Mouse (Mus musculus): ENCODE results near the gene Zbtb45. TPM values are rescaled to one million over a fixed set of nuclear protein-coding genes. Genes with fewer than 3 reads are reported as not detected.

The Zbtb45 gene
- polyA plus RNA-seq, 1 experiment from 2014 or later = 38.3 TPM

DNA sequence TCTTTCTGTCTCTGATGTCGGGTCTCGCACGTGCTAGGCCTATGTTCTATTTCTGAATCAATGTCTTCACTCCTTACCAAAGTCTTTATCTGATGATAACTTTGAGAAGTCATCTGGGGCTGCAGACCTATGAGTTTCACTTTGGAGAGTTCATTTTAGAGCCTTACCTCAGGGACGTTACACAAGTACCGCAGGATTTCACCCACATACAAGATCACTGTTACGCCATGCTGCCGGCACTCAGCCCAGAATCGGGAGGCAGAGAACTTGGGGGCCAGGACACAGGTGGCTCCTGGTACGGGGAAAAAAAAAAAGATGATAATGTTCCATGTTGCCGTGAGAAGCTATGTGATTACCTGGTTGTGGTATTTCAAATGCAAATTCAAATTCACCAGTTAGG lies 16.7 kb downstream of the Zbtb45 start:
- ATAC-seq = no peak
- 93% methylated on average over 10 of the region's 10 CpGs for WGBS

DNA sequence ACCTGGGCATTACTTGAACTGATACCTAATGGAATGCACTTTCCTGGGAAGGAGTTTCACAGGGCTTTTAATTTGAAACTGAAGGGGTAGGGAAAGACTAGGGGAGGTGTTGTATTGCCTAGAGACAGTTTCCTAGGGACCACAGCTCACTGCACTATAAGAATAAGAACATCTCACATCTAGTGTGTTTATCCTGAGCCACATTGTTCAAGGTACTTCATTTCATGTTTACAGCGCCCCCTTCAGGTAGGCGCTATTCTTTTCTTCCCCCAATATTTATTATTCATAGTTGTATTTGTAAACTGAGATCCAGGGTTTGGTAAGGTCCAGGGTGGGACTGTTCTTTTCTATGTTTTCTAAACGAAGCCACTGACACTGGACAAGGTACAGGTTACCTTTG lies 17.6 kb downstream of the Zbtb45 start:
- Histone ChIP-seq H3K36me3 (ENCODE audit: control insufficient read depth, insufficient read depth, low read length) (no peaks in the 10 kb centered on the region), H3K4me2 (ENCODE audit: low read length) (no peak overlapping the region), H3K27me3 (replicated peaks; ENCODE audit: control insufficient read depth, insufficient read depth, low read length) (no peaks in the 10 kb centered on the region), H3K4me1 (ENCODE audit: control insufficient read depth, insufficient read depth, low read depth, low read length) (no peaks in the 10 kb centered on the region), H3K4me3 (ENCODE audit: low read length) (no peak overlapping the region), H3K27ac (ENCODE audit: low read depth, low read length) (no peak overlapping the region), H3K9me3 (ENCODE audit: control insufficient read depth, low read length) (no peaks in the 10 kb centered on the region), H3K9ac (ENCODE audit: low read depth, low read length) (no peak overlapping the region)
- 3% methylated on average over 3 of the region's 3 CpGs for WGBS
- ATAC-seq = no peak

More for the DNA sequence above, 16.7 kb downstream of the Zbtb45 start:
- Histone ChIP-seq H3K4me3 (ENCODE audit: low read length) (no peak overlapping the region), H3K4me1 (ENCODE audit: control insufficient read depth, insufficient read depth, low read depth, low read length) (no peaks in the 10 kb centered on the region), H3K36me3 (ENCODE audit: control insufficient read depth, insufficient read depth, low read length) (no peaks in the 10 kb centered on the region), H3K9me3 (ENCODE audit: control insufficient read depth, low read length) (no peaks in the 10 kb centered on the region), H3K9ac (ENCODE audit: low read depth, low read length) (no peak overlapping the region), H3K4me2 (ENCODE audit: low read length) (no peak overlapping the region), H3K27me3 (replicated peaks; ENCODE audit: control insufficient read depth, insufficient read depth, low read length) (no peaks in the 10 kb centered on the region), H3K27ac (ENCODE audit: low read depth, low read length) (no peak overlapping the region)

DNA sequence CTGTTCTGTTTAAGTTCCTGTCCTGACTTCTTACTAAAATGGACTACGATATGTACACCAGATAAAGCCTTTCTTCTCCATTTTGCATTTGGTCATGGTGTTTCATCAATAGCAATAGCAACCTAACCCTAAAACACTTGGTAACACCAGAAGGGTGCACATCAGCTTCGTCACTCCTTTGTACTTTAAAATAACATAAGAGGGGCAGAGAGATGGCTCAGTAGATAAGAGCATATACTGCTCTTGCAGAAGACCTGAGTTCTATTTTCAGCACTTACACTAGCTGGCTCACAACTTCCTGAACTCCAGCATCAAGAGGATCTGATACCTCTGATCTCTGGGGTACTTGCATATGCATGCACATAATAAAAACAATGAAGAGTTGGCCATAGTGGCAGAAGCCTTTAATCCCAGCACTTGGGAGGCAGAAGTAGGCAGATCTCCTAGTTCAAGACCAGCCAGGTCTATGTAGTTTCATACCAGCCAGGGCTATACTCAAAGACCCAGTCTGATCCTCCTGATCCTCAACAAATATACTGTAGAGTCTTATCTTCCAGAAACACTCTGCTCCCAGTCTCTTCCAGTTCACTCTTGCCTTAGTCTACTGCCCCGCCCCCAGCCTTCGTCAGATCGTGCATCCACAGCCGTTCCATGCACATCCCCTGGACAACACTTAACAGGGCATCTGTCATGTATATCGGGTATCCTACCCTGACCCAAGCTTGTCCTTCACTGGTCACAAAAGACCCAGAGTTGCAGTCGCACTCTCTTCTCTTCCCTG lies 22.2 kb downstream of the Zbtb45 start:
- no peak for ATAC-seq
- 86% methylated on average over 8 of the region's 8 CpGs for WGBS
- H3K4me2 ChIP-seq (ENCODE audit: low read length) = no peak overlapping the region
- H3K9ac ChIP-seq (ENCODE audit: low read depth, low read length) = no peak overlapping the region
- no peaks in the 10 kb centered on the region for H3K36me3 ChIP-seq (ENCODE audit: control insufficient read depth, insufficient read depth, low read length)
- H3K4me3 ChIP-seq (ENCODE audit: low read length) = no peak overlapping the region
- no peaks in the 10 kb centered on the region for H3K27me3 ChIP-seq (replicated peaks; ENCODE audit: control insufficient read depth, insufficient read depth, low read length)
- no peaks in the 10 kb centered on the region for H3K4me1 ChIP-seq (ENCODE audit: control insufficient read depth, insufficient read depth, low read depth, low read length)
- no peaks in the 10 kb centered on the region for H3K9me3 ChIP-seq (ENCODE audit: control insufficient read depth, low read length)
- H3K27ac ChIP-seq (ENCODE audit: low read depth, low read length) = no peak overlapping the region

DNA sequence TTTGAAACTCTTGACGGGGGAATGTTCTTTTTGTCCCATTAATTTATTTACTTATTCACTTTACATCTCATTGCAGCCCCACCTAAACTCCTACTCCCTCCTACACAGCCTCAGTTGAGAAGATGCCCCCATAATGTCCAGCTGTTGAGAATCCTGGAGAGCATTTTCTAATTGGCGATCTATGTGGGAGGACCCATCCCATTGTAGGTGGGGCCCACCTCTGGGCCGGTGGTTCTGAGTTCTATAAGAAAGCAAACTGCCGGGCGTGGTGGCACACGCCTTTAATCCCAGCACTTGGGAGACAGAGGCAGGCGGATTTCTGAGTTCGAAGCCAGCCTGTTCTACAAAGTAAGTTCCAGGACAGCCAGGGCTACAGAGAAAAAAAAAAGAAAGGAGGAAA lies 22.9 kb downstream of the Zbtb45 start:
- 89% methylated on average over 8 of the region's 8 CpGs for WGBS
- H3K4me3 ChIP-seq (ENCODE audit: low read length) = no peak overlapping the region
- no peaks in the 10 kb centered on the region for H3K27me3 ChIP-seq (replicated peaks; ENCODE audit: control insufficient read depth, insufficient read depth, low read length)
- no peaks in the 10 kb centered on the region for H3K36me3 ChIP-seq (ENCODE audit: control insufficient read depth, insufficient read depth, low read length)
- no peak overlapping the region for H3K9ac ChIP-seq (ENCODE audit: low read depth, low read length)
- H3K9me3 ChIP-seq (ENCODE audit: control insufficient read depth, low read length) = no peaks in the 10 kb centered on the region
- no peaks in the 10 kb centered on the region for H3K4me1 ChIP-seq (ENCODE audit: control insufficient read depth, insufficient read depth, low read depth, low read length)
- no peak overlapping the region for H3K27ac ChIP-seq (ENCODE audit: low read depth, low read length)
- ATAC-seq = no peak
- no peak overlapping the region for H3K4me2 ChIP-seq (ENCODE audit: low read length)

DNA sequence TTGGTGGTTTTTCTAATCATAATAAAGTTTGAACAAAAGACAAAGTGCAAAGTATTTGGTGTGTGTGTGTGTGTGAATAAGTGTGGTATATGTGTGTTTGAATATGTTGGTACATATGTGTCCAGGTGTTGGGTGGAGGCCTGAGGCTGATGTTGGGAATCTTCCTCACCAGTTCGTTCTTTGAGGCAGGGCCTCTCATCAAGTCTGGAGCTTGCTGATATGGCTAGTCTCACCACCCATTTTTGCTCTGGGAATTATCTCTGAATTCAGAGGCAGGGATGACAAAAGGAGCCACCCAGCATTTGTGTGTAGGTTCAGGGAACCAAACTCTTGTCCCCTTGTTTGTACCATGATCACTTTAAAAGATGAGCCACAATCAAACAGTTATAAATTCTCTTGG lies 24.1 kb downstream of the Zbtb45 start:
- 91% methylated on average over 1 of the region's 1 CpGs for WGBS
- Histone ChIP-seq H3K4me2 (ENCODE audit: low read length) (no peak overlapping the region), H3K27me3 (replicated peaks; ENCODE audit: control insufficient read depth, insufficient read depth, low read length) (no peaks in the 10 kb centered on the region), H3K27ac (ENCODE audit: low read depth, low read length) (no peak overlapping the region), H3K9ac (ENCODE audit: low read depth, low read length) (no peak overlapping the region), H3K9me3 (ENCODE audit: control insufficient read depth, low read length) (no peaks in the 10 kb centered on the region), H3K4me1 (ENCODE audit: control insufficient read depth, insufficient read depth, low read depth, low read length) (no peaks in the 10 kb centered on the region), H3K36me3 (ENCODE audit: control insufficient read depth, insufficient read depth, low read length) (no peaks in the 10 kb centered on the region), H3K4me3 (ENCODE audit: low read length) (no peak overlapping the region)
- ATAC-seq = no peak

DNA sequence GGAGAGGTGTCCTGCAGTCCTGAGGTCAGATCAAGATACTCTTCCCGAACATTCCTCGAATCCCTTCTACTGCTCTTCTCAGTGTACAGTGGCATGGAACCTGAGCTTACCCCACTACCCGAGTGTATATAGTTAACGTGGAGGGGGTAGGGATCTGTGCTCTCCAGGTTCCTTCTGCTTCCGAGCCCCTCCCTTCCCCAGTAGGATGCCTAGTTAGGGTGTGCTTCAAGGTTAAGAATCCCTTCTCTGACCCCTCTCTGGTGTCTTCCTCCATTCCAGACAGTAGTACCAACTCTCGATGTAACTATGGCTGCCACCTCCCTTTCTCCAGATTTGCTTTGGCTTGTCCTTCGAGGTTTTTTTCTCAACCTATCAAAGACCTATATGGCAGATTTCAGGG lies 29.5 kb downstream of the Zbtb45 start:
- no peak for ATAC-seq
- H3K9me3 ChIP-seq (ENCODE audit: control insufficient read depth, low read length) = no peaks in the 10 kb centered on the region
- H3K36me3 ChIP-seq (ENCODE audit: control insufficient read depth, insufficient read depth, low read length) = no peaks in the 10 kb centered on the region
- no peak overlapping the region for H3K9ac ChIP-seq (ENCODE audit: low read depth, low read length)
- H3K27me3 ChIP-seq (replicated peaks; ENCODE audit: control insufficient read depth, insufficient read depth, low read length) = no peaks in the 10 kb centered on the region
- WGBS = 84% methylated on average over 7 of the region's 7 CpGs
- no peak overlapping the region for H3K27ac ChIP-seq (ENCODE audit: low read depth, low read length)
- H3K4me3 ChIP-seq (ENCODE audit: low read length) = no peak overlapping the region
- H3K4me1 ChIP-seq (ENCODE audit: control insufficient read depth, insufficient read depth, low read depth, low read length) = peaks cover 11% of the 10 kb centered on the region
- no peak overlapping the region for H3K4me2 ChIP-seq (ENCODE audit: low read length)

DNA sequence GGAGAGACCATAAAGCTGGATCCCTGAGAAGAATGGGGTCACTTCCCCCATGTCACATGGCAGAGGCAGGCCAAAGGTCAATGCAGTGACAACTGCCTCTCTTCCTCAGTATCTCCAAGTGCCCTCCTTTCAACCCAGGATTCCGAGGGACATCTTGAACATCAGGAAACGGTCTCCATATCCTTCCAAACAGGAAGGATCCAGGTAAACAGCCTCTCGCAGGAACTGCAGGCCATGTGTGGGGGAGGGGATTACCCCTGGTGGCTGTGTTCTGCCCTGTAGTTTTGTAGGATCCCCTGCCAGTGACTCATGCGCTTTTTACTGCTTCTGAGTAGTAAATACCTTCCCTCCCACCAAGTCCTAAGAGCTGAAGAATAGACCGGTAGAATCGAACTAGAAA lies 30.1 kb downstream of the Zbtb45 start:
- Histone ChIP-seq H3K4me3 (ENCODE audit: low read length) (no peak overlapping the region), H3K9ac (ENCODE audit: low read depth, low read length) (no peak overlapping the region), H3K4me2 (ENCODE audit: low read length) (no peak overlapping the region), H3K4me1 (ENCODE audit: control insufficient read depth, insufficient read depth, low read depth, low read length) (peaks cover 11% of the 10 kb centered on the region), H3K27ac (ENCODE audit: low read depth, low read length) (no peak overlapping the region), H3K36me3 (ENCODE audit: control insufficient read depth, insufficient read depth, low read length) (no peaks in the 10 kb centered on the region), H3K9me3 (ENCODE audit: control insufficient read depth, low read length) (no peaks in the 10 kb centered on the region), H3K27me3 (replicated peaks; ENCODE audit: control insufficient read depth, insufficient read depth, low read length) (no peaks in the 10 kb centered on the region)
- WGBS = 77% methylated on average over 6 of the region's 6 CpGs
- no peak for ATAC-seq

DNA sequence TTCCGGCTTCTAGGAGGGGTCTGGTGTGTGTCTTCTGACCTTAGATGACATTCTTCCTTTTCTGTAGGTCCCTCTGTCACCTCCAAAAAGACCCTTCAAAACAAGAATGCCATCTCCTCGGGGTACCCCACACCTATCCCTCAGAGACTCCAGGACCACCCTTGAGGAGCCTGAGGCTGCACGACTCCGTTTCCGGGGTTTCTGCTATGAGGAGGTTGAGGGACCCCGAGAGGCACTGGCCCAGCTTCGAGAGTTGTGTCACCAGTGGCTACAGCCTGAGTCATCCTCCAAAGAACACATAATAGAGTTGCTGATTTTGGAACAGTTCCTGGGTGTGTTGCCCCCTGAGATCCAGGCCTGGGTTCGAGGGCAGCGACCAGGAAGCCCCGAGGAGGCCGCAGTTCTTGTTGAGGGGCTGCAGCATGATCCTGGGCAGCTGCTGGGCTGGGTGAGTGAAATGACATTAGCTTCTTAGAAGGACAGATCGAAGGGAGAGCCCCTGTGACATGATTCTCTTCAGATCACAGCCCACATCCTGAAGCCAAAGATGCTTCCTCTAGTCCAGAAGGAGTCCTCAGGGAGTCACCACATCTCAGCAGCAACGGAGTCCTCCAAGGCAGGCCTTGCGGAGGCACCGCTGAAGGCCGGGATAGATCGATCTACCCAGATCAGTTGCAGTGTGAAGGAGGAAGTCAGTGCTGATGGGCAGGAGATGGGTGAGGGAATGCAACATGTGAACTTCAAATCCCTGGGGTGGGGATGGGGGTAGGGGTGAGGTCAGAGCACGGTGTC lies 30.7 kb downstream of the Zbtb45 start:
- Histone ChIP-seq H3K4me3 (ENCODE audit: low read length) (no peak overlapping the region), H3K4me2 (ENCODE audit: low read length) (peak overlapping the region; percentile 73), H3K27ac (ENCODE audit: low read depth, low read length) (no peak overlapping the region; the same call in 1 of the 2 replicates), H3K9ac (ENCODE audit: low read depth, low read length) (peak overlapping the region; percentile 76), H3K27me3 (replicated peaks; ENCODE audit: control insufficient read depth, insufficient read depth, low read length) (no peaks in the 10 kb centered on the region), H3K9me3 (ENCODE audit: control insufficient read depth, low read length) (no peaks in the 10 kb centered on the region), H3K4me1 (ENCODE audit: control insufficient read depth, insufficient read depth, low read depth, low read length) (peaks cover 11% of the 10 kb centered on the region), H3K36me3 (ENCODE audit: control insufficient read depth, insufficient read depth, low read length) (no peaks in the 10 kb centered on the region)
- 87% methylated on average over 18 of the region's 18 CpGs for WGBS
- no peak for ATAC-seq

DNA sequence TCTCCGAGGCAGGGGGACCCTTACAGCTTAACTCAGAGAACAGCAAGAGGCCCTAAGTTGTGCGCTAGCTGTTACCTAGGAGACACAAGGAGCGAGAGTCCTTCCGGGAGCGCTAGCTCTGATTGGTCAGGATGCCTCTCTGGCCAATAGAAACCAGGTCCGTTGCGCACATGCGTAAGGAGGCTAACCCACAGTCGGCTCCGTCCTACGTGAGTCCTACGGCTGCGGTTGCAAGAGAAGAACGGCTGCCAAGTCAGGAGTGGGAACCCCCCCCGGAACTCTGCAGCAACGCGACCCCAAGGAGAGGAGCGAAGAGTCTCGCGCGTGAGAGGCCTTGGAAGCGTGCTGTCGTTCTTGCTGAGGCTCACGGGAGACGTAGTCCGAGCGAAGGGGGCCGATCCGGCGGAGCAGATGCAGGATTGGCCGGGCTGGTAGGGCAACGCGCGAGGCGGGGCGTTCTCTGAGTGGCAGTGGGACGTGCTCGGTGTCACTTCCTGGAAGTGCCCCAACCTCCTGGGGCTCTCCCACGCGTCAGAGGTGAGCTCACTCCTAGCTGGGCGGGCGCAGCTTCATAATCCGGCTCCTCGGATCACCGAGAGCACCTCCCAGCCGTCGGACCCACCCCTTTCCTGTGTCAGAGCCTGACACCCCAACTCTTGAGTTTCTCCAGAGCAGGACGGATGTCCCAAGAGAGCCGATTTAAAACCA lies 32.0 kb downstream of the Zbtb45 start, which contains the start of gene Zfp446:
Zfp446 (plus strand) TSS at position 167 of the 708 bp plus-strand sequence.
- Histone ChIP-seq H3K36me3 (ENCODE audit: control insufficient read depth, insufficient read depth, low read length) (no peaks in the 10 kb centered on the region), H3K27ac (ENCODE audit: low read depth, low read length) (peak within 1 kb of the TSS; percentile 97), H3K27me3 (replicated peaks; ENCODE audit: control insufficient read depth, insufficient read depth, low read length) (no peaks in the 10 kb centered on the region), H3K9me3 (ENCODE audit: control insufficient read depth, low read length) (no peaks in the 10 kb centered on the region), H3K9ac (ENCODE audit: low read depth, low read length) (peak within 1 kb of the TSS; percentile 76), H3K4me1 (ENCODE audit: control insufficient read depth, insufficient read depth, low read depth, low read length) (peaks cover 11% of the 10 kb centered on the region), H3K4me3 (ENCODE audit: low read length) (peak within 1 kb of the TSS; percentile 65), H3K4me2 (ENCODE audit: low read length) (peak within 1 kb of the TSS; percentile 73)
- WGBS = 0% methylated on average over 49 of the region's 49 CpGs
- peak; percentile 98 for ATAC-seq

Data from hindbrain, embryonic 16.5 days (tissue).